Mouse (Mus musculus) embryo, embryonic 9.5 days (tissue): ENCODE measurements around the gene D6Wsu163e.

ENCODE experiments used
- DNase-seq: peaks from one replicate; pipeline ENCODE4 v3.0.0-alpha.2; 2017; ENCODE audit errors: extremely low spot score

Gene D6Wsu163e

GRCm38 (mm10) chr6:126939487-126940171 is at the start of gene D6Wsu163e, which contains the start of gene Rad51ap1:
D6Wsu163e (plus strand) TSS chr6:126939962.
Rad51ap1 (minus strand) TSS chr6:126939587.
- peak; percentile 94 for DNase-seq

- DNase-seq, result no peak
Measured at GRCm38 (mm10) chr6:126907378-126907777, 32.4 kb upstream of the D6Wsu163e start.

GRCm38 (mm10) chr6:126907876-126908275 is 31.9 kb upstream of the D6Wsu163e start:
- no peak for DNase-seq

- no peak for DNase-seq
Measured at GRCm38 (mm10) chr6:126910727-126911126, 29.0 kb upstream of the D6Wsu163e start.

GRCm38 (mm10) chr6:126914928-126915327 is 24.8 kb upstream of the D6Wsu163e start:
- no peak for DNase-seq

- peak; percentile 34 for DNase-seq
Measured at GRCm38 (mm10) chr6:126921111-126921881, 18.5 kb upstream of the D6Wsu163e start, which contains the start of gene Dyrk4. Dyrk4 (minus strand) TSS chr6:126921839.

DNA sequence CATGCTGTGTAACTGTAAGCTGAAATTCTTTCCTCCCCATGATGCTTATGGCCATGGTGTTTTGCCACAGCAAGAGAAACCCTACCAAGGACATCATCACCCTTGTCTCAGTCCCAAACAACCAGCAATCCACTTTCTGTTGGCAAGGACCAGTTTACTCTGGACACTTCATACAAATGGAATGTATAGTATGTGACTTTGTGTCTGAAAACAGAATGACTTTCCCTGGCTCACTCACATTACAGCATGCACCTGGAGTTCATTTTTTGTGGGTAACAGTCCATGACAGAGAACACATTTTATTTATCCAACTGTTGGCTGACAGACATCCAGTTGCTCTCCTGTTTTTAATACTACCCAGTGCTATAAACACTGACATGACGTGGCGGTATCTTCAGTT is 6.9 kb upstream of the D6Wsu163e start:
- no peak for DNase-seq

- no peak for DNase-seq
Measured at GRCm38 (mm10) chr6:126938047-126938446, 1.7 kb upstream of the D6Wsu163e start.

- DNase-seq, result no peak
Measured at GRCm38 (mm10) chr6:126938853-126939486, 792 bp upstream of the D6Wsu163e start.

- no peak for DNase-seq
Measured at GRCm38 (mm10) chr6:126940451-126940850, 689 bp downstream of the D6Wsu163e start.

- DNase-seq, result no peak
Measured at GRCm38 (mm10) chr6:126948336-126948735, 8.6 kb downstream of the D6Wsu163e start.

DNA sequence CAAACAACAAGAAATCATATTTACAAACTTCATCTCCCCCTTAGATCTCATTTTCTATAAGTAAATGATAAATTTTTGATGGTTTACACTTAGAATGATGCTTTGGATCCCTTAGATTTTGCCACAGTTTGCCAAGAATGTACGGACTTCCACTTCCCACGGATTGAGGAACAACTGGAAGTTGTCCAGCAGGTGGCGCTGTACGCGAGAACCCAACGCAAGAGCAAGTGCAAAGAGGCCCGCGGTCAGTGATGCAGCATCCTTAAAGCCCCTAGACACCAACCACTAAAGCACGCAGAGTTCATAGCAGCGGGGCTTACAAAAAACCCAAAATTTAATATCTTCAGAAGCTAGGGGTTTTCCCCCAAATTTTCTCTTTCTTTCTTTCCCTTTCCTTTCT is 16.0 kb downstream of the D6Wsu163e start:
- DNase-seq, result peak; percentile 65

DNA sequence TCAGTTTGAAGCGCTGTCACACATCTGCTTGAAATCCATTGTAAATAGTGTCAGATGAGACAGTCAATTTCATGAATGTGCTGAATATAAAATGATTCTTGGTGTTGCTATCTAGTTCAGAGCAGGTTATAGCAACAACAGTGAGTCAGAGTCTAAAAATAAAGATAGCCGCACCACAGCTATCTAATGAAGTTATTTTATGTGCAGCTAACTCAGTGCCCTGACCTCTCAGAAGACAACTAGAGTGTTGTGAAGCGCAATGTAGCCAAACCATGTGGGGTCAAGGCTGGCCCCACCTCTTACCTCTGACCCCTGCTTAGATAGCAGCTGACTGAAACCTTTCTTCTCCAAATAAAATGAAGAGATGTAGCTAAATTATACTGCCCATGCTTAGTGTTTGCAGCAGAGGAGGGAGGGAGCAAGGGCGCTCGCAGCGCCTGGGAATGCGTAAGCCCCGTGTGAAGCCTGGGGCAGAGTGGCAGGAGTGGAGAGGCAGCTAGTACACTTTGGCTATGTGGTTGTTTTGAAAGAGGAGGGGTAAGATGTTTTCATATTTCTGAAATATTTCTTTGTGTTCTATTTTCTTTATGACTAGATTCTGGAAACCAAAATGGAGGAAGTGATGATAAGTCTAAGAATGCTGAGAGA is 21.7 kb downstream of the D6Wsu163e start:
- DNase-seq, result no peak

- no peak for DNase-seq
Measured at GRCm38 (mm10) chr6:126962709-126963108, 22.9 kb downstream of the D6Wsu163e start.

GRCm38 (mm10) chr6:126963426-126963825 is 23.7 kb downstream of the D6Wsu163e start:
- no peak for DNase-seq

DNA sequence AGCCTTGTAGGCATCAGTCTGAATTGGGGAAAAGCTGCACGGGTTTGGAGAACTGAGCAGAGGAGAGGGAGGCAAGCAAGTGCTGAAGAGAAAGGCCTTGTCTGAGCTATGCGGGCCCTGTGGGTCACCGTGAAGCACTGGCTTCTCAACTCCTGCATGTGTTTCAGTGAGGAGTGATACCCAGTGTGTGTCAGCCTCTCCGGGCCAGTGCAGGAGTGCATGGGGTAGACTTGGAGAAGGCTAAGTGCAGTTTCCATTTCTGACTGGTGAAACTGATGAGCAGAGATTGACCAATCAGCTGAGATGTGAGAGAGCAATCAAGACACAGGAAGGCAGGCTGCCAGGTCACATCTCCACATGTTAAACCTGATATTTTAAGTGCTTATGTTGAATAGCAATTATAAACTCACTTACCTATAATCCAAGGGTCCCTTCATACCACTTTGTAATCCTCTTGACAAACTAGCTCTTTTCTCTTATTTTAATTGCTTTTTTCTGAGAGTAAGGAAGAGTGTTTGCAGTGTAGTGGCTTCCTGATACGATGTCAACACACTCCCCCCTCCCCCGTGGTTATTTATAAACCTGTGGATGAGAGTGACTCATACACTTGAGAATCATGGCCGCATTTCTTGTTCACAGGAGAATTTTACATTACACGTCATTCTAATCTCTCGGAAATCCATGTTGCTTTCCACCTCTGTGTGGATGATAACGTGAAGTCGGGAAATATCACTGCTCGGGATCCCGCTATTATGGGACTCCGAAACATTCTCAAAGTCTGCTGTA is 26.7 kb downstream of the D6Wsu163e start:
- DNase-seq, result no peak

DNA sequence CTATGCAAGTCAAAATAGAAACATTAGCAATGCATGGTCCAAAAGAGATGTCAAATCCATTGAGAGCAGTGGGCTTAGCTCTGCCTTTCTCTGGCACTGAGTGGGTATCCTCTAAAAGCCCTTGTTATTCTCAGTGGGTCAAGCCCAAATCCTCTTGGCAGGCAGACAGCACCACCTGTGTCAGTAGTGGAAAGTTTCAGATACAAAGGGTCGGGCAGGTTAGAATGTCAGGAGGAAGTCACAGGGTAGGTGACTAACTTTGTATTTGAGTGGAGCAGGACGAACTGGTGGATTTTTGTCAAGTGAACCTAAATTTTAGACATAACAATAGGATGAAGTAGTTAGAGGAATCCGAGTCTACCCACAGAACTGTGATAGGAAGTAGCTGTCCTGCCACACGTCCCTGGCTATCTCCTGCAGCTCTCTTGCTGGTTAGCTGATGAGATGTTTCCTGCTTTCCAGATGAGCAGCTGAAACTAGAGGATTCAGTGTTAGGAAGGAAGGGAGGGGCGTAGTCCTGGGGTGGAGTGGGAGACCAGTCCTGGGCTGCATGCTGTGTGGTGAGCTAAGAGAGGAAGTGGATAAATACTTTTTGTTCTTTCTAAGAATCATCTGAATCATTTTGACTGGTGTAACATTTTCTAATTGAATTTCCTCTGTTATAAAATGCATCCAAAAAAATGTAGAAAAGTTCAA is 41.9 kb downstream of the D6Wsu163e start:
- no peak for DNase-seq

- no peak for DNase-seq
Measured at GRCm38 (mm10) chr6:126993676-126994075, 53.9 kb downstream of the D6Wsu163e start.

GRCm38 (mm10) chr6:126995494-126995893 is 55.7 kb downstream of the D6Wsu163e start:
- DNase-seq, result no peak

DNA sequence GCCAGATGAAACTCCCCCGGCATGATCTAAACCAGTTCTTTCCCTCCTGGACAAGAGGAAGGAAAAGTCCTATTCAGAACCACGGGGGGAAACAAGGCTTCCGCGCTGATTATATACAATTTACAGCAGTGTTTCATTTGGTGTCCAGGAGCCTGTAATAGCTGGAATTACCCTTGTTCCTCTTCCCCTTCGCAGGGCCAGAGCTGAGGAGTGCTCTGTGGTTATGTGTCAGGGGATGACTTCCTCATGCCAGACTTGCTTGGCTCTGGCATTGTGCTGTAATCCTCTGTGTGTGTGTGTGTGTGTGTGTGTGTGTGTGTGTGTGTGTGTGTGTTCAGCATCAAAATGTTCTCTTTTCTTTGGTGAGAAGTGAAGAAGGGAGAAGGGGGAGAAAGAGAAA is 56.6 kb downstream of the D6Wsu163e start:
- DNase-seq, result no peak

DNA sequence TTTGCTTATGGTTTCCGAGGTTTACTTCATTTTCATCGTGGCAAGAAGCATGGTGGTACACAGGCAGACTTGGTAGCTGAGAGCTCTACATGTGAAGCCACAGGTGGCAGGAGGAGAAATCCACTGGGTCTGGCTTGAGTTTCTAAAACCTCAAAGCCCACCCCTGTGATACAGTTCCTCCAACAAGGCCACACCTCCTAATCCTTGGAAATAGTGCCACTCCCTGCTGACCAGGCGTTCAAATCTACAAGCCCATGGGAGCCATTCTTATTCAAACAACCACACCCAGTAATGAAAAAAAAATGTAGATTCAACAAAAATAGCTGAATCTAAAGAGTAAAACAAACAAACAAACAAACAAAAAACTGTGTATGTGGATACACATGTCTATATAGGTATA is 65.9 kb downstream of the D6Wsu163e start:
- DNase-seq, result no peak
